Mouse (Mus musculus): ENCODE data around the gene Slc16a12. TPM values are rescaled to one million over a fixed set of nuclear protein-coding genes. Genes with fewer than 3 reads are reported as not detected.

Gene Slc16a12
- polyA plus RNA-seq, 1 experiment from 2014 or later, result 2.7 TPM

DNA sequence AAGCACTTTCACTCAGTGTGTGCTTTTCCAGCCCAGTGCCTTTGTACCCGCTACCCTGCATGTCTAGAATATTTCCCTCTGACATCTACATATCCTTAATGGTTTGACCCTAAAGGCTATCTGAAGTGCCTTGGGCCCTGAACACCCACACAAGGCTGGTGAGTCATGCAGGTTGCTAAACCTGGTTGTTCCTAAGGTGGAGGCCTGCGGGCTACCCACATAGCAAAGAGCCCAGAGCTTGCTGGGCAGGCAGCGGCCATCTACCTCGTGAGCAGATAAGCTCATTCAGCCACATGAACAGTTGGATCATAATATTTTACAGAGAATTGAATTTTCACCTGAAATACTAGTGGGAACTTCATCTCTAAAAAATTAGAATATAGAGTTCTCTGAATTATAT lies 11.2 kb downstream of the Slc16a12 start:
- no peak for ATAC-seq
- H3K9me3 ChIP-seq (ENCODE audit: control insufficient read depth, low read length), result no peaks in the 10 kb centered on the region
- no peak overlapping the region for H3K9ac ChIP-seq (ENCODE audit: low read depth, low read length)
- WGBS, result 86% methylated on average over 4 of the region's 4 CpGs
- H3K4me2 ChIP-seq (ENCODE audit: low read length), result no peak overlapping the region
- no peaks in the 10 kb centered on the region for H3K36me3 ChIP-seq (ENCODE audit: control insufficient read depth, insufficient read depth, low read length)
- no peak overlapping the region for H3K27ac ChIP-seq (ENCODE audit: low read depth, low read length)
- H3K4me3 ChIP-seq (ENCODE audit: low read length), result no peak overlapping the region
- no peaks in the 10 kb centered on the region for H3K27me3 ChIP-seq (replicated peaks; ENCODE audit: control insufficient read depth, insufficient read depth, low read length)
- H3K4me1 ChIP-seq (ENCODE audit: control insufficient read depth, insufficient read depth, low read depth, low read length), result no peaks in the 10 kb centered on the region

DNA sequence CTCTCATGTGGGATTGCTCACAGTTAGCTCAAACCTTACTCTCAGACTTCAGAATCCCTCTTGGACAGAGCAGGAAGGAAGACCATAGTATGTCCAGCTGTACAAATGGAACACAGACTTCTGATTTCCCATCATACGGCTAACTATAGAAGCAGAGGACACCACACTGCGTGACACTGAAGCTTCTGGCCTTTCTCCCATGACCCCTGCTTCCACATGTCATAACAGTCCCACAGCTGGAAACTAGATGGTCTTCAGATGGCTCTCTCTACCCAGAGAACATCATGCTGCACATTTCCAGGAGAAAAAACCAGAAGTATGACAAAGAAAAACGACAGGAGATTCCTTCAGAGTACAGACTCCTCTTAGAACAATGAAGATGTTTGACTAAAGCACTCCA lies 14.1 kb downstream of the Slc16a12 start:
- no peak overlapping the region for H3K4me2 ChIP-seq (ENCODE audit: low read length)
- ATAC-seq, result no peak
- H3K9me3 ChIP-seq (ENCODE audit: control insufficient read depth, low read length), result no peaks in the 10 kb centered on the region
- H3K36me3 ChIP-seq (ENCODE audit: control insufficient read depth, insufficient read depth, low read length), result no peaks in the 10 kb centered on the region
- no peak overlapping the region for H3K9ac ChIP-seq (ENCODE audit: low read depth, low read length)
- no peaks in the 10 kb centered on the region for H3K4me1 ChIP-seq (ENCODE audit: control insufficient read depth, insufficient read depth, low read depth, low read length)
- H3K27ac ChIP-seq (ENCODE audit: low read depth, low read length), result no peak overlapping the region
- no peak overlapping the region for H3K4me3 ChIP-seq (ENCODE audit: low read length)
- WGBS, result 79% methylated on average over 3 of the region's 3 CpGs
- H3K27me3 ChIP-seq (replicated peaks; ENCODE audit: control insufficient read depth, insufficient read depth, low read length), result no peaks in the 10 kb centered on the region

DNA sequence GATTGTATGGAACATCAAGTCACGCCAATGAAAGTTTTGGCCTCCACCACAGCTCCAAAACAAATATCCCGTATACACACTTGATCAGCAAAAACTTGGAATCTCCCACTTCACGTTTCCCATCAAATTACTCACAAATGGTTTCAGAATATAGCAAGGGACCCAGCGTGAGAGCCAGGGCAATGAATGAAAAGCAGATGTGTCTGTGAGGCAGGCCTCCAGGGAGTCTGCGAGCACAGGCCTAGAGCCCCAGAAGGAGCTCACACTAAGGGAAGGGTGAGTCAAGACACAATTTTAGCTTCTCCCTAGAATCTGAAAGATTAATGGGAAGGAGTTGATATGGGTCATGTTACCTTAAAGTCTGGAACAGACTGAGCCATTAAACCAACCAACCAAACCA lies 15.7 kb downstream of the Slc16a12 start:
- no peak overlapping the region for H3K27ac ChIP-seq (ENCODE audit: low read depth, low read length)
- ATAC-seq, result no peak
- H3K9ac ChIP-seq (ENCODE audit: low read depth, low read length), result no peak overlapping the region
- H3K4me1 ChIP-seq (ENCODE audit: control insufficient read depth, insufficient read depth, low read depth, low read length), result no peaks in the 10 kb centered on the region
- no peak overlapping the region for H3K4me3 ChIP-seq (ENCODE audit: low read length)
- no peak overlapping the region for H3K4me2 ChIP-seq (ENCODE audit: low read length)
- WGBS, result 80% methylated on average over 5 of the region's 5 CpGs
- no peaks in the 10 kb centered on the region for H3K36me3 ChIP-seq (ENCODE audit: control insufficient read depth, insufficient read depth, low read length)
- no peaks in the 10 kb centered on the region for H3K27me3 ChIP-seq (replicated peaks; ENCODE audit: control insufficient read depth, insufficient read depth, low read length)
- H3K9me3 ChIP-seq (ENCODE audit: control insufficient read depth, low read length), result no peaks in the 10 kb centered on the region

DNA sequence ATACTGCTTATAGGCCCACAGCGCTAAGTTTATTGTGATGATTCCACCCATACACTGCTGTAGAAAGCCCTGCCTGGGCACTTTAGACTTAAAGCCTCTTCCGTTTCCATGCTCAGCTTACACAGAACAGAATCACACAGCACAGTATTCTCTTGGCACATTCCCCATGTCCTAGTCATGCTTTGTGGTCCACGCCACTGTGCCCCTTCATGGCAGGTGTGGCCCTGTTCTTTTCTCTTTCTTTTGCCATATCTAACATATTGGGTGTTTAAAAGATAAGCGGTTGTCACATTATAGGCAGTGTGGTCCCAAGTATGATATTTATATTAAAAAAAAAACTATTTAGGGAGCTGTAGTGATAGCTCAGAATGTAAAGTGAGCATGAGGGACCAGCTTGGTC lies 16.5 kb downstream of the Slc16a12 start:
- Histone ChIP-seq H3K9me3 (ENCODE audit: control insufficient read depth, low read length) (no peaks in the 10 kb centered on the region), H3K27ac (ENCODE audit: low read depth, low read length) (no peak overlapping the region), H3K4me3 (ENCODE audit: low read length) (no peak overlapping the region), H3K4me1 (ENCODE audit: control insufficient read depth, insufficient read depth, low read depth, low read length) (no peaks in the 10 kb centered on the region), H3K4me2 (ENCODE audit: low read length) (no peak overlapping the region), H3K9ac (ENCODE audit: low read depth, low read length) (no peak overlapping the region), H3K36me3 (ENCODE audit: control insufficient read depth, insufficient read depth, low read length) (no peaks in the 10 kb centered on the region), H3K27me3 (replicated peaks; ENCODE audit: control insufficient read depth, insufficient read depth, low read length) (no peaks in the 10 kb centered on the region)
- no peak for ATAC-seq
- WGBS, result 94% methylated on average over 4 of the region's 4 CpGs

DNA sequence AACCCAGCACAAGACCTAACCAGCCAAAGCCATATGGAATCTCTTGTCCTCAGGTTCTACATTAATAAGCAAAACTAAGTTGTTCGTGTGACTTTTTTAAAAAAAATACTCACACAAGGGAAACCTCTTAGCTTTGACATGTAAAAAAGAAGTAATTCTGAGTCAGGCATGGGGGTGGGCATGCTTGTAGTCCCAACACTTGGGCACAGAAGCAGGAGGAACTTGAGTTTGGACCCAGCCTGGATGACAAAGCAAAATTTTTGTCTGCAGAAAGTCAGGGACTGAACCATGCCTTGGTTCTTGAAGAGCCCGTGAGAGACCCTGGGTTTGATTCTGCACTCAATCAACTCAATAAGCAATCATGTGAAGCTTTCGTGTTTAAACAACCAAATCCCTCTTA lies 17.6 kb downstream of the Slc16a12 start:
- Histone ChIP-seq H3K9me3 (ENCODE audit: control insufficient read depth, low read length) (no peaks in the 10 kb centered on the region), H3K4me2 (ENCODE audit: low read length) (no peak overlapping the region), H3K27me3 (replicated peaks; ENCODE audit: control insufficient read depth, insufficient read depth, low read length) (no peaks in the 10 kb centered on the region), H3K4me1 (ENCODE audit: control insufficient read depth, insufficient read depth, low read depth, low read length) (no peaks in the 10 kb centered on the region), H3K36me3 (ENCODE audit: control insufficient read depth, insufficient read depth, low read length) (no peaks in the 10 kb centered on the region), H3K27ac (ENCODE audit: low read depth, low read length) (no peak overlapping the region), H3K9ac (ENCODE audit: low read depth, low read length) (no peak overlapping the region), H3K4me3 (ENCODE audit: low read length) (no peak overlapping the region)
- 89% methylated on average over 3 of the region's 3 CpGs for WGBS
- ATAC-seq, result no peak

DNA sequence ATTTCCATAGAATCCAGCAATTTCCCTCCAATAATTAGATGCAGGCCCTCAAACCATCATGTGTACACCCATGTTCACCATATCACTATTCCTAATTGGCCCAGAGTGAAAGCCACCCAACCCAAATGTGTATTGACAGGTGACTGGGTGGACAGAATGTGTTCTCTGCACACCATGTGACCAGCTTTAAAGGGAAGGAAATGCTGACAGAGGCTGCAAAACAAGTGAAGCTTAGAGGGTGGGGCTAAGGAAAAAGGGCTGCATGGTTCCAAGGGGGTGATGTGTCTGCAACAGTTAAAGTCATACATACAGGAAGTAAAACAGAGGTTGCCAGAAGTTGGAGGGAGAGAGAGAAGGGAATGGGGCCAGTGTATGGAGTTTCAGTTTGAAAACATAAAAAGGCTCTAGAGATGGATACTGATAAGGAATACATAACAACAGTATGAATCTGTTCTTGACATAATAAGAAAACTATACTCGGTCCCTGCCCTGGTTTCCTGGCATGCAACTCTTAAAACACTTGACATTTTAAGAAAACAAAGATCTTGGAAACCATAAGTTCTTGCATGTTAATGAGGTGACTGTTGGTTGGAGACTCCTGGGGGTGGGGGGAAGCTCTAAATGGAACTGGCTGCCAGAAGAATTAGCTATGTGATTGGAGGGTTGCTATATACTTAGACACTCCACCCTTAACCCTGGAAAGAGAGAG lies 20.7 kb downstream of the Slc16a12 start:
- Histone ChIP-seq H3K27me3 (replicated peaks; ENCODE audit: control insufficient read depth, insufficient read depth, low read length) (no peaks in the 10 kb centered on the region), H3K4me3 (ENCODE audit: low read length) (no peak overlapping the region), H3K9ac (ENCODE audit: low read depth, low read length) (no peak overlapping the region), H3K36me3 (ENCODE audit: control insufficient read depth, insufficient read depth, low read length) (no peaks in the 10 kb centered on the region), H3K4me1 (ENCODE audit: control insufficient read depth, insufficient read depth, low read depth, low read length) (no peaks in the 10 kb centered on the region), H3K4me2 (ENCODE audit: low read length) (no peak overlapping the region), H3K27ac (ENCODE audit: low read depth, low read length) (no peak overlapping the region), H3K9me3 (ENCODE audit: control insufficient read depth, low read length) (no peaks in the 10 kb centered on the region)
- no peak for ATAC-seq
- WGBS, result 83% methylated on average over 1 of the region's 1 CpGs

DNA sequence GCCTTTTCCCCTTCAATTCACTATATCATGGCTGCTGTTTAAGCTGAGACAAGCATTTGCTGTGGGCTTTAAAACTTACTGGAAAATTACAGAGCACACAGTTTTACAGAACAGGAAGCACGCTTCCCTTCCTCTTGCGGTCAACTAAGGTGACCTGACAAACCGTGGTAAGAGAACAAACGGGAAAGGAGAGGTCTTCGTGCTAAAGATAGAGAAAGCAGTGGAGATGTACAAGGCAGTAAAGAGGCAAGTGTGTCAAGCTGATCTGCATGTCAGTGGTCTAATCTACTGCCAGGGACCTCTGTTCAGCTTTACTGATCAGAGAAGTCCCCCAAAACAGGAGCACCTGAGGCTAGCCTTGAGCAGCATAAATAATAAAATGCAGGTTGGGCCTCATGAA lies 21.7 kb downstream of the Slc16a12 start:
- H3K36me3 ChIP-seq (ENCODE audit: control insufficient read depth, insufficient read depth, low read length), result no peaks in the 10 kb centered on the region
- H3K4me3 ChIP-seq (ENCODE audit: low read length), result no peak overlapping the region
- no peak overlapping the region for H3K9ac ChIP-seq (ENCODE audit: low read depth, low read length)
- WGBS, result 91% methylated on average over 5 of the region's 5 CpGs
- no peak overlapping the region for H3K4me2 ChIP-seq (ENCODE audit: low read length)
- ATAC-seq, result no peak
- H3K27me3 ChIP-seq (replicated peaks; ENCODE audit: control insufficient read depth, insufficient read depth, low read length), result no peaks in the 10 kb centered on the region
- no peaks in the 10 kb centered on the region for H3K4me1 ChIP-seq (ENCODE audit: control insufficient read depth, insufficient read depth, low read depth, low read length)
- H3K9me3 ChIP-seq (ENCODE audit: control insufficient read depth, low read length), result no peaks in the 10 kb centered on the region
- H3K27ac ChIP-seq (ENCODE audit: low read depth, low read length), result no peak overlapping the region

DNA sequence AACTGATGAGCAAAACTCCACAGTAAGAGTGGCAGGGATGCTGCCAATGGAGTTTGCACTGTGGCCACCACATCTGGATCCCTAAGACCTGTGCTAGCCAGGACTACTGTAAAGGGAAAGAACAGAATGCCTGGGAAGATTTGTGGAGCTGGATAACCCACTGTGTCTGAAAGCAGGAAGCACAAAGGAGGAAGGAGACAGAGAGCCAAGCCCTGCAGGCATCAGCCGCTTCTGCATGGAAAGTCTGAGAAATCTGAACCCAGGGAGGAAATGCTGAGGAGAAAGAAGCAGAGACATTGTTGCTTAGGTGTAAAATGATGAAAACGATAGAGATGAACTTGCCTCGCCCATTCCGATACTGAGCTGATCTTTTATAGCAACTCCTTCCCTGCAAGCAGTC lies 22.5 kb downstream of the Slc16a12 start:
- no peak overlapping the region for H3K4me3 ChIP-seq (ENCODE audit: low read length)
- no peak overlapping the region for H3K4me2 ChIP-seq (ENCODE audit: low read length)
- no peak for ATAC-seq
- H3K9me3 ChIP-seq (ENCODE audit: control insufficient read depth, low read length), result no peaks in the 10 kb centered on the region
- no peak overlapping the region for H3K27ac ChIP-seq (ENCODE audit: low read depth, low read length)
- 88% methylated on average over 4 of the region's 4 CpGs for WGBS
- no peaks in the 10 kb centered on the region for H3K36me3 ChIP-seq (ENCODE audit: control insufficient read depth, insufficient read depth, low read length)
- H3K9ac ChIP-seq (ENCODE audit: low read depth, low read length), result no peak overlapping the region
- no peaks in the 10 kb centered on the region for H3K27me3 ChIP-seq (replicated peaks; ENCODE audit: control insufficient read depth, insufficient read depth, low read length)
- H3K4me1 ChIP-seq (ENCODE audit: control insufficient read depth, insufficient read depth, low read depth, low read length), result no peaks in the 10 kb centered on the region

DNA sequence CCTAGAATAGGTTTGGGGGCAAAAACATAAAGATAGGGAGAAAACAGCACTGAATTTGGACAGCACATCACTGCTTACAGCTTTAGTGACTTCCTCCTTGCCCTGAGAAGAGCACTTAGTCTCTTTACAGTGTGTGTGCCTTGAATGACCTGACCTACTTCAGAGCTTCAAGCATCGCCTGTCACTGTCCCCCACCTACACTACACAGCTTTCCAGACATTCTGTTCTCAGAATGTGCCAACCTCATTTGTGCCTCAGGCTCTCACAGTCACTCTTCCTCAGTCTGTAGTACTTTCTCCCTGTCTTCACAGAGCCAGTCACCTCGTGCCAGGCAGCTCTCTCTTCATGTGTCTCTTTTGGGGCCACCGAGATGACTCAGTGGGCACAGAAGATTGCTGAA lies 24.5 kb downstream of the Slc16a12 start:
- 92% methylated on average over 3 of the region's 3 CpGs for WGBS

DNA sequence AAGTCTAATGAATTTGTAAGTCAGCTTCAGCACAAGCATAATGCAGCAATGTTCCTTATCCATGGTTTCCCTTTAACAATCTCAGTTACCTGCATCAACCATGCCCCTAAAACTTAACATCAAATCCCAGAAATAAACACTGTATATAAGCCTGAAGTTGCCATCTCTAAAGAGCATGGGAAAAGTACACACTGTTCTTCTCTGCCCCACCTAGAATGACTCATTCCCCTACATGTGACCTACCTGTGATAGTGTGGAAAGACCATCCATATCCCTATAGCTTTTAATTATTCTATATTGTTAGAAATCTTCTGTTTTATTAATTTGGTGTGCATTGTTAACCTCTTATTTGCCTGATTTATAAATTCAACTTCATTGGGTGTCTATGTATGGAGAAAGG lies 27.0 kb downstream of the Slc16a12 start:
- Histone ChIP-seq H3K4me2 (ENCODE audit: low read length) (no peak overlapping the region), H3K27me3 (replicated peaks; ENCODE audit: control insufficient read depth, insufficient read depth, low read length) (no peaks in the 10 kb centered on the region), H3K9ac (ENCODE audit: low read depth, low read length) (no peak overlapping the region), H3K9me3 (ENCODE audit: control insufficient read depth, low read length) (no peaks in the 10 kb centered on the region), H3K36me3 (ENCODE audit: control insufficient read depth, insufficient read depth, low read length) (no peaks in the 10 kb centered on the region), H3K4me3 (ENCODE audit: low read length) (no peak overlapping the region), H3K4me1 (ENCODE audit: control insufficient read depth, insufficient read depth, low read depth, low read length) (no peaks in the 10 kb centered on the region), H3K27ac (ENCODE audit: low read depth, low read length) (no peak overlapping the region)
- no peak for ATAC-seq

More for the DNA sequence above, 24.5 kb downstream of the Slc16a12 start:
- H3K4me1 ChIP-seq (ENCODE audit: control insufficient read depth, insufficient read depth, low read depth, low read length), result no peaks in the 10 kb centered on the region
- no peaks in the 10 kb centered on the region for H3K27me3 ChIP-seq (replicated peaks; ENCODE audit: control insufficient read depth, insufficient read depth, low read length)
- no peak overlapping the region for H3K4me2 ChIP-seq (ENCODE audit: low read length)
- no peak for ATAC-seq
- no peak overlapping the region for H3K4me3 ChIP-seq (ENCODE audit: low read length)
- no peak overlapping the region for H3K9ac ChIP-seq (ENCODE audit: low read depth, low read length)
- H3K9me3 ChIP-seq (ENCODE audit: control insufficient read depth, low read length), result no peaks in the 10 kb centered on the region
- H3K36me3 ChIP-seq (ENCODE audit: control insufficient read depth, insufficient read depth, low read length), result no peaks in the 10 kb centered on the region
- no peak overlapping the region for H3K27ac ChIP-seq (ENCODE audit: low read depth, low read length)
